Mouse (Mus musculus) stomach, embryonic 15.5 days (tissue): ENCODE measurements around the gene Tgif1. TPM values are rescaled to one million over a fixed set of nuclear protein-coding genes. Genes with fewer than 3 reads are reported as not detected.
A peak's percentile ranks its signal among the peaks of the same experiment; 100 is the strongest.

ENCODE experiments used
- ATAC-seq: fragments of 200-750 bp; cut with Nextera tagmentation; 2 replicates; pipeline ENCODE4 v1.8.0; 2017; ENCODE audit warnings: low read depth, moderate number of reproducible peaks, moderate TSS enrichment; ENCODE audit not compliant: insufficient read depth, low FRiP score
- H3K27ac ChIP-seq: fragments of 300-500 bp; sonication (generic); 2 replicates; pipeline ENCODE4 v1.5.1; 2015; ENCODE audit warnings: mild to moderate bottlenecking, inconsistent platforms
- H3K27me3 ChIP-seq: fragments of 300-500 bp; sonication (generic); replicated peaks from 2 replicates; pipeline ENCODE4 v1.6.1; 2015; ENCODE audit warnings: inconsistent platforms
- H3K36me3 ChIP-seq: fragments of 300-500 bp; sonication (generic); 2 replicates; pipeline ENCODE4 v1.6.1; 2015; ENCODE audit warnings: inconsistent platforms
- H3K4me1 ChIP-seq: fragments of 300-500 bp; sonication (generic); 2 replicates; pipeline ENCODE4 v1.6.1; 2015; ENCODE audit warnings: inconsistent platforms
- H3K4me2 ChIP-seq: fragments of 300-500 bp; sonication (generic); 2 replicates; pipeline ENCODE4 v1.6.1; 2015; ENCODE audit warnings: mild to moderate bottlenecking, inconsistent platforms
- H3K4me3 ChIP-seq: fragments of 300-500 bp; sonication (generic); replicated peaks from 2 replicates; pipeline ENCODE4 v1.5.1; 2015; ENCODE audit warnings: inconsistent platforms
- H3K9ac ChIP-seq: fragments of 300-500 bp; sonication (generic); 2 replicates; pipeline ENCODE4 v1.6.1; 2015; ENCODE audit warnings: inconsistent platforms
- H3K9me3 ChIP-seq: fragments of 300-500 bp; sonication (generic); 2 replicates; pipeline ENCODE4 v1.6.1; 2016; ENCODE audit warnings: inconsistent platforms
- WGBS: fragments of 180-500 bp; shearing (Covaris S2); methylation state at CpG from one replicate; pipeline ENCODE4 v1.1.7; 2015; 5-methylcytosine and 5-hydroxymethylcytosine counted together
- polyA plus RNA-seq: library from polyadenylated mRNA; unstranded; fragments of >200 nt; fragmentation: Nextera tagmentation; extraction: Ambion mirVana; gene quantifications from 2 replicates; pipeline ENCODE4 v1.2.1, GENCODE M21; 2015

Gene Tgif1
- polyA plus RNA-seq, 1 experiment from 2014 or later, result 60.7 TPM

GRCm38 (mm10) chr17:70864645-70865044 lies 11.3 kb upstream of the Tgif1 start:
- H3K9ac ChIP-seq, result no peak overlapping the region
- H3K27ac ChIP-seq, result no peak overlapping the region
- H3K36me3 ChIP-seq, result no peaks in the 10 kb centered on the region
- ATAC-seq, result no peak
- WGBS, result 73% methylated on average over 3 of the region's 3 CpGs
- no peaks in the 10 kb centered on the region for H3K27me3 ChIP-seq
- H3K4me1 ChIP-seq, result no peaks in the 10 kb centered on the region
- H3K4me3 ChIP-seq, result no peak overlapping the region
- H3K9me3 ChIP-seq, result no peaks in the 10 kb centered on the region
- no peak overlapping the region for H3K4me2 ChIP-seq

GRCm38 (mm10) chr17:70864117-70864516 lies 10.8 kb upstream of the Tgif1 start:
- H3K4me2 ChIP-seq, result no peak overlapping the region
- no peak for ATAC-seq
- no peaks in the 10 kb centered on the region for H3K9me3 ChIP-seq
- H3K9ac ChIP-seq, result no peak overlapping the region
- no peaks in the 10 kb centered on the region for H3K27me3 ChIP-seq
- WGBS, result 95% methylated on average over 8 of the region's 8 CpGs
- H3K4me3 ChIP-seq, result no peak overlapping the region
- H3K27ac ChIP-seq, result no peak overlapping the region
- H3K4me1 ChIP-seq, result no peaks in the 10 kb centered on the region
- no peaks in the 10 kb centered on the region for H3K36me3 ChIP-seq

DNA sequence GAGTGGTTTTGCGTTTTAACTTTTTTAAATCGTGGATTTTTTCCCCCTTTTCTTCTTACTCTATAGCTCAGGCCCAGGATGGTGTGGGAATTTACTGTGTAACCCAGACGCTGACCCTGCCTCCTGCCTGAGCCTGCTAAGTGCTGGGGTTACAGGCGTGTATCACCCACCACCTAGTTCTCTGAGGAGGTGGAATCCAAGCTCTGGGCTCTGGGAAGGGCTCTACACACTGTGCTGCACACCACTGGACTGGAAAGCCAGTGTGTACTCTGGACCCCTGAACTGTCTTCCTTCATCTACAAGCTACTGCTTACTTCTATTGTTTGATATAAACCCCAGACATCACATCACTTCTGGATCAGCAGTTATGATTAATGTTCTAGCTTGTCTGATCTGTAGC lies 5.5 kb upstream of the Tgif1 start:
- no peak overlapping the region for H3K4me2 ChIP-seq
- H3K27me3 ChIP-seq, result no peaks in the 10 kb centered on the region
- H3K4me1 ChIP-seq, result peaks cover 9% of the 10 kb centered on the region
- H3K9me3 ChIP-seq, result no peaks in the 10 kb centered on the region
- no peak overlapping the region for H3K9ac ChIP-seq
- 77% methylated on average over 4 of the region's 4 CpGs for WGBS
- H3K4me3 ChIP-seq, result no peak overlapping the region
- no peaks in the 10 kb centered on the region for H3K36me3 ChIP-seq
- ATAC-seq, result no peak
- no peak overlapping the region for H3K27ac ChIP-seq

- ATAC-seq, result no peak
- Histone ChIP-seq H3K27ac (no peak overlapping the region), H3K4me2 (0 out of 2 replicates have a peak overlapping the region, but pooled peaks have one; percentile 0), H3K4me3 (no peak overlapping the region), H3K27me3 (no peaks in the 10 kb centered on the region), H3K4me1 (peaks cover 10% of the 10 kb centered on the region), H3K9me3 (no peaks in the 10 kb centered on the region), H3K36me3 (no peaks in the 10 kb centered on the region), H3K9ac (no peak overlapping the region)
- WGBS, result 45% methylated on average over 12 of the region's 12 CpGs
Measured at GRCm38 (mm10) chr17:70856871-70857415, 3.6 kb upstream of the Tgif1 start.

DNA sequence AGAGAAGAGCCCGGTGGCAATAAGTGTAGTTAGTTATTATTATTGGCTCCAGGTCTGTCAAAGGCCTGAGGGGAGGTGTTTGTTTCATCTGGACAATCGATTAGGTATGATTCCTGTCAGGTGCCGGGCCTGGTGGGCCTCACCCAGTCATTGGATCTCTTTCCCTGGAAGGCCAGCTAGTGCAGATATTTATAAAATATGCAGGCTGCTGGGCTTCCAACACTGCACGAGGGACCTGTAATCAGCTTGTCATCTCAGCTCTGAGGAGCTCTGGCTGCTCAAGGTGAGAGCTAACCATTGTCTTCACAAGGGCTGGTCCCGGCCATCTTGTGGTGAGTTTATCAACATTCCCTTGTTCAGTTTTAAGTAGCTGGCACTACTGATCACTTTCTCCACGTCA lies 675 bp upstream of the Tgif1 start:
- ATAC-seq, result no peak
- H3K36me3 ChIP-seq, result no peaks in the 10 kb centered on the region
- peak overlapping the region; percentile 92 for H3K4me2 ChIP-seq
- peak overlapping the region; percentile 98 for H3K27ac ChIP-seq
- H3K4me3 ChIP-seq, result peak overlapping the region; percentile 78
- WGBS, result 23% methylated on average over 6 of the region's 6 CpGs
- H3K27me3 ChIP-seq, result no peaks in the 10 kb centered on the region
- no peaks in the 10 kb centered on the region for H3K9me3 ChIP-seq
- H3K9ac ChIP-seq, result no peak overlapping the region
- H3K4me1 ChIP-seq, result peaks cover 10% of the 10 kb centered on the region

GRCm38 (mm10) chr17:70852686-70853386 lies 510 bp downstream of the Tgif1 start:
- Histone ChIP-seq H3K9ac (peak overlapping the region; percentile 72), H3K27ac (peak overlapping the region; percentile 98), H3K9me3 (no peaks in the 10 kb centered on the region), H3K4me3 (peak overlapping the region; percentile 78), H3K4me1 (peaks cover 10% of the 10 kb centered on the region), H3K27me3 (no peaks in the 10 kb centered on the region), H3K4me2 (peak overlapping the region; percentile 92), H3K36me3 (no peaks in the 10 kb centered on the region)
- peak; percentile 59 for ATAC-seq
- WGBS, result under 1% methylated on average over 51 of the region's 51 CpGs

- no peak for ATAC-seq
- peaks cover 10% of the 10 kb centered on the region for H3K4me1 ChIP-seq
- peak overlapping the region; percentile 78; the same call in 1 of the 2 replicates for H3K9ac ChIP-seq
- H3K4me2 ChIP-seq, result peak overlapping the region; percentile 92
- H3K36me3 ChIP-seq, result no peaks in the 10 kb centered on the region
- H3K9me3 ChIP-seq, result no peaks in the 10 kb centered on the region
- H3K27me3 ChIP-seq, result no peaks in the 10 kb centered on the region
- WGBS, result under 1% methylated on average over 29 of the region's 29 CpGs
- H3K27ac ChIP-seq, result peak overlapping the region; percentile 98
- H3K4me3 ChIP-seq, result peak overlapping the region; percentile 78
Measured at GRCm38 (mm10) chr17:70852011-70852685, 1.2 kb downstream of the Tgif1 start.

DNA sequence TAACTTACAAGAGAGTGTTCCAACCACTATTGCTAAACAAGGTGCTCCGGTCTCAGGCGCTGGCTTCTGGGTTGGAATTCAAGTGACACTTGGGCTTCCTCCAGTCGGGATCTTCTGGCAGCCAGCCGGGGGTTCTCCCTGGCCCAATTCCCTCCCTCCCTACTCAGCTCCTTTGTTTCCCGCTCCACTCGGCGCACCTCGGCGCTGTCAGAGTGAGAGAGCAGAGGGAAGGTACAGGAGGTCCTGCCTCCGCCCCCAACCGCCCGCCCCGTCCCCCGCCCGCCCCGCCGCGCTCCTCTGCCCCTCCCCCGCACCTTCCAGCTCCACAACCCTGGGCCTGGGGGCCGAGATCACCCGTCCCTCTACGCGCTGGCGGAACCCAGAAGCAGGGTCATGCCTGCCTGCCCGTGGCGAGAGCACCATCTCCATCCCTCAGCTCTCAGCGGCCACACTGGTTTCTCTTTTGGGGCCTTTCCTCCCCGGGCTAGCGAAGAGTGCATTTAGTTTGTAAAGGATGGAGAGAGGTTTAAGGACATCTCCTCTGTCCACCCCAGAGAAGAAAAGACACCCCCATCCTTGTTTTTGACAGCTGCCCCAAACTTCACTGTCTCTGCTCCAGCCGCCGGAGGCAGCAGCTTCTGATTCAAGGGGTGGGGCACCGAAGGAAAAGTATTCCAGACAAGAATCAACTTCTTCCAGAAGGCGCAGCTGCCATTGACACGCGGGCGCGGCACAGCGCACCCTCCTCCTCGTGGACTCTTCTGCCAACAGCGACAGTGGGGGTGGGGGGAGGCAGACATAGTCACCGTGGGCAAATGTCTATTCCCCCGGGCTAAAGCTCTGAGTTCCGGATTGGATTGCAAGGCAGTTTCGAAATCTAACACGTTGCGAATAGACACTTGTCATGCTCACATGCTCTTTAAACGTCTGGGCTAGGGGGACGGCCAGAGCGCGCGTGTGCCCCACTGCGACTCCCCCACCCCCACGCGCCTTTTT lies 2.1 kb downstream of the Tgif1 start:
- H3K9ac ChIP-seq, result peak overlapping the region; percentile 78
- H3K4me1 ChIP-seq, result peaks cover 11% of the 10 kb centered on the region
- H3K36me3 ChIP-seq, result no peaks in the 10 kb centered on the region
- no peaks in the 10 kb centered on the region for H3K9me3 ChIP-seq
- peak overlapping the region; percentile 98 for H3K27ac ChIP-seq
- under 1% methylated on average over 54 of the region's 54 CpGs for WGBS
- H3K4me3 ChIP-seq, result peak overlapping the region; percentile 78
- ATAC-seq, result peak; percentile 69
- H3K27me3 ChIP-seq, result no peaks in the 10 kb centered on the region
- H3K4me2 ChIP-seq, result peak overlapping the region; percentile 92

DNA sequence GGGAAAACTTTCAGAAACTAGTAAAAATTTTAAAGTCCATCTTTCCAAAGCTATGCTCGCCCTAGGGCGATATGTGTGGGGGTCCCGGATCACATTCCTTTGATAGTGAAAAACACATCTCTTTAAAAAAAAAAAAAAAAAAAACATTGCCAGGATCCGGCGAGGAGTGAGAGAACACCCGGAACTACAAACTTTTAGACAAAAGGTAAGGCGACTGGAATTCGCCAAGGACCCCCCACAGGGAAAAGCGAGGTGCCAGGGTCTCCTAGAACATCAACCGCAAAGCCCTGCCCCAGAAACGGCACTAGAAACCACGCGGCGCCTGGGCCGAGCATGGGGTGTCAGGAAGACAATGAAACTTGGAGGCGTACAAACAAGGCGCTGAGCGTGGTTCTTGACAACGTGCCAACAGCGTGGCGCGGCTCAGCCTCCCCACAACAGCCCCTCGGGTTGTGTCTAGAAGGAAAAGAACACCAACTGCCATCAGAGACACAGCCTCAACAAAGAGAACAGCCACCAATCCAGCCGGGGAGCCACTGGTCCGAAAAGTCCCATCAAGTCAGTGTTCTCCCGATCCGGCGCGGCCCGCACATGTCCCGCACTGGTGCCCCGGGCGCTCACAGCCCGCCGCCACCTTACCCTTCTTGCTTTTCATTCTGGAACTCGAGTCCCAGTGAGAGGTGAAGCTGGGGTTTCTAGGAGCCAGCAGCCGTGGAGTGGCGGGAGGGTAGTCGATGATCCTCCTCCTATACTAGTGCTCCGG lies 2.9 kb downstream of the Tgif1 start:
- H3K36me3 ChIP-seq, result no peaks in the 10 kb centered on the region
- H3K9ac ChIP-seq, result peak overlapping the region; percentile 78
- WGBS, result under 1% methylated on average over 40 of the region's 40 CpGs
- H3K4me1 ChIP-seq, result peaks cover 15% of the 10 kb centered on the region
- no peaks in the 10 kb centered on the region for H3K9me3 ChIP-seq
- peak overlapping the region; percentile 78 for H3K4me3 ChIP-seq
- H3K4me2 ChIP-seq, result peak overlapping the region; percentile 92
- H3K27ac ChIP-seq, result peak overlapping the region; percentile 98
- H3K27me3 ChIP-seq, result no peaks in the 10 kb centered on the region
- ATAC-seq, result peak; percentile 4; the same call in 1 of the 2 replicates

DNA sequence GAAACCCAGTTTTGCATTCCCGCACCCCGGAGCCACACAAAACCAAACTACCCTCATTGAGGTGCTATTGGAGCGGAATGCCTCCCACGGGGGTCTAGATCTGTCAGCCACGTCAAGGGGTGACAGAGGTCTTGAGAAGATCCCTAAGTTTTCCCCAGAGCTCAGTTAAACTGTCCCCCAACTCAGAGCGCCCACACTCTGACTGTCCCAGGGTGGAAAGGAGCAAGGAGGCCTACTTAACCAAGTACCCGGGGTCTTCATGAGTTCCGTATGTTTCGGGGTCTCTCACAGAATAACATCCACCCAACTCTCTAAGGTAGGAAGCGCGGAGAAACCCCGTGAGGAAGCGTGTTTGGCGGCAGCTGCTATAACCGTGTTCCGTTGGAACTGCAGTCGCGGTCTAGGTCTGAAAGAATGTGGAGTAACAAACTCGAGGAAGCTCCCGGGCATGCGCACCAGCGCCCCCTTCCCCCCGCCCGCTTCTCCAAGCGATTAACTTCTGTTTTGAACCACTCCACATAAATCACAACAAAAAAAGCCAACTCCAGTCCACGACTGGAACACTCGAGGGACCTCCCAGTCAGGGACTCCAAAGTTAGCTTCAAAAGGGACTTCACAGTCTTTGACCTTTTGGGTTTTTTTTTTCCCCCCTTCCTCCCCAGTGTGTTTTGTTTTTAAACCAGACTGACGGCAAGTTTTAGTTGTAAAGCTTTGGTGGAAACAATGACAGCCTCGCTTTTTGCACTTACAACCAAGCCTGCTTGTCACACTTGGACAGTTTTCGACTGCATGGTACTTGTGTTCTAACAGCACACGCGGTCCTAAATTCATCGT lies 3.7 kb downstream of the Tgif1 start:
- 0 out of 2 replicates have a peak, but pooled peaks cover 3% of the 10 kb centered on the region for H3K36me3 ChIP-seq
- H3K4me3 ChIP-seq, result peak overlapping the region; percentile 78
- H3K4me2 ChIP-seq, result peak overlapping the region; percentile 92
- no peaks in the 10 kb centered on the region for H3K27me3 ChIP-seq
- peak overlapping the region; percentile 78 for H3K9ac ChIP-seq
- no peaks in the 10 kb centered on the region for H3K9me3 ChIP-seq
- H3K4me1 ChIP-seq, result peaks cover 23% of the 10 kb centered on the region
- under 1% methylated on average over 33 of the region's 33 CpGs for WGBS
- peak overlapping the region; percentile 98 for H3K27ac ChIP-seq
- ATAC-seq, result no peak
